Mouse (Mus musculus) liver, embryonic 12.5 days (tissue): ENCODE measurements around the gene Kdelr3. TPM values are rescaled to one million over a fixed set of nuclear protein-coding genes. Genes with fewer than 3 reads are reported as not detected.
A peak's percentile ranks its signal among the peaks of the same experiment; 100 is the strongest.

ENCODE experiments used
- ATAC-seq: fragments of 200-750 bp; cut with Nextera tagmentation; 2 replicates; pipeline ENCODE4 v1.8.0; 2017; ENCODE audit warnings: moderate number of reproducible peaks, mild to moderate bottlenecking, moderate library complexity
- H3K27ac ChIP-seq: fragments of 300-500 bp; sonication (generic); 2 replicates; pipeline ENCODE4 v1.5.1; 2016; ENCODE audit warnings: mild to moderate bottlenecking
- H3K27me3 ChIP-seq: fragments of 300-500 bp; sonication (generic); replicated peaks from 2 replicates; pipeline ENCODE4 v1.6.1; 2016; ENCODE audit warnings: mild to moderate bottlenecking, moderate library complexity
- H3K36me3 ChIP-seq: fragments of 300-500 bp; sonication (generic); 2 replicates; pipeline ENCODE4 v1.6.1; 2016; ENCODE audit warnings: mild to moderate bottlenecking, moderate library complexity
- H3K4me1 ChIP-seq: fragments of 300-500 bp; sonication (generic); 2 replicates; pipeline ENCODE4 v1.6.1; 2016
- H3K4me2 ChIP-seq: fragments of 300-500 bp; sonication (generic); 2 replicates; pipeline ENCODE4 v1.6.1; 2016; ENCODE audit warnings: mild to moderate bottlenecking, moderate library complexity
- H3K4me3 ChIP-seq: fragments of 300-500 bp; sonication (generic); 2 replicates; pipeline ENCODE4 v1.5.1; 2016; ENCODE audit warnings: mild to moderate bottlenecking, moderate library complexity
- H3K9ac ChIP-seq: fragments of 300-500 bp; sonication (generic); 2 replicates; pipeline ENCODE4 v1.6.1; 2016; ENCODE audit warnings: mild to moderate bottlenecking, moderate library complexity
- H3K9me3 ChIP-seq: fragments of 300-500 bp; sonication (generic); replicated peaks from 2 replicates; pipeline ENCODE4 v1.6.1; 2016; ENCODE audit warnings: mild to moderate bottlenecking, moderate library complexity
- WGBS: fragments of 180-500 bp; shearing (Covaris S2); methylation state at CpG from one replicate; pipeline ENCODE4 v1.1.7; 2016; ENCODE audit not compliant: insufficient replicate concordance; 5-methylcytosine and 5-hydroxymethylcytosine counted together
- polyA plus RNA-seq: library from polyadenylated mRNA; unstranded; fragments of >200 nt; fragmentation: Nextera tagmentation; extraction: Ambion mirVana; gene quantifications from 2 replicates; pipeline ENCODE4 v1.2.1, GENCODE M21; 2016

Kdelr3 gene
- polyA plus RNA-seq, 1 experiment from 2014 or later, result 8.4 TPM

- Histone ChIP-seq H3K36me3 (peaks cover 39% of the 10 kb centered on the region), H3K4me2 (peak overlapping the region; percentile 76), H3K9ac (peak overlapping the region; percentile 93), H3K27me3 (peaks cover 21% of the 10 kb centered on the region), H3K4me1 (peaks cover 28% of the 10 kb centered on the region), H3K4me3 (peak overlapping the region; percentile 74), H3K9me3 (no peaks in the 10 kb centered on the region), H3K27ac (peak overlapping the region; percentile 94)
- ATAC-seq, result peak; percentile 69
- WGBS, result under 1% methylated on average over 52 of the region's 52 CpGs
Measured at GRCm38 (mm10) chr15:79545921-79546399, 29.7 kb downstream of the Kdelr3 start.

DNA sequence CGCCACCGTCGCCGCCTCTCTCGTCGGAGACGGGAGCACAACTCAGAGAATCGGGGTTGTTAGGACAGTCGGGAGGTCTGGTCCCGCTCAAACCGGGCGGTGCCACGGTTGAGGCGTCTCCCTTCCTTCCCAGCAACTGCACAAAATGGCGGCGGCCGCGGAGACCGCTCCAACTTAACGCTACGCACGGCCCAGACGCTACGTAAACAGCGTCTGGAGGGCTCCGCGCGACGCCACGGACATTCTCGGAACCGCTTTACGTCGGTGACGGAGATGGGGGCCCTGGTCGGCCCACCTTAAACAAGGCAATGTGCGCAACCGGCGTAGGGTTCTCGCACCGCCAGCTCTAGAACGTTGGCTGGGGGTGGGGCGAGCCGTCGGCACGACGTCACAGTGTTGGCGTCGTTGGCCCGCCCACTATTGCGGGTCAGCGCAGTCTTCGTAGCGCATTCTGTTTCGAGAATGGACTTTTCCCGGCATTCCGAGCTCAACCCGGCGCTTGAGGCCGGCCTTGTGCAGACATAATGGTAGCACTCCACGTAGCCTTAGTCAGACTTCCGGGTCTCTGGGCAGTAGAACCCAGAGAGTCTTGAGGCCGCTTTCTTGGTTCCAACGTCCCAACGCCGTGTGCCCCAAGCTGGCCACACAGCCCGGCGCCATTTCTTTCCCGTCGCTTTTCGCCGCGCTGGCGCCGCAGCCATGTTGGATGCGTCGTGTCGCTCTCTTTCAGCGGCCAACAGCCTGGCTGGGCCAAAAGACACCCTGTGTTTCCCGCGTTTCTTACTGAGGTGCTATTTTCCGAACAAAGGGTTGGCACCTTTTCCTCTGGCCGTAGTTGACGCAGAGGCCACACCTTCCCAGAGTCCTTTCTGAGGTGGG lies 30.4 kb downstream of the Kdelr3 start, which contains the start of gene Ddx17:
Gene Ddx17, minus strand, starts transcription at position 332 of the 879 bp plus-strand sequence.
- H3K27me3 ChIP-seq, result peaks cover 28% of the 10 kb centered on the region
- peak within 1 kb of the TSS; percentile 76 for H3K4me2 ChIP-seq
- peak; percentile 93 for ATAC-seq
- WGBS, result 2% methylated on average over 84 of the region's 84 CpGs
- H3K4me1 ChIP-seq, result peaks cover 28% of the 10 kb centered on the region
- H3K36me3 ChIP-seq, result peaks cover 33% of the 10 kb centered on the region
- H3K9me3 ChIP-seq, result no peaks in the 10 kb centered on the region
- H3K27ac ChIP-seq, result peak within 1 kb of the TSS; percentile 94
- peak within 1 kb of the TSS; percentile 74 for H3K4me3 ChIP-seq
- H3K9ac ChIP-seq, result peak within 1 kb of the TSS; percentile 93

DNA sequence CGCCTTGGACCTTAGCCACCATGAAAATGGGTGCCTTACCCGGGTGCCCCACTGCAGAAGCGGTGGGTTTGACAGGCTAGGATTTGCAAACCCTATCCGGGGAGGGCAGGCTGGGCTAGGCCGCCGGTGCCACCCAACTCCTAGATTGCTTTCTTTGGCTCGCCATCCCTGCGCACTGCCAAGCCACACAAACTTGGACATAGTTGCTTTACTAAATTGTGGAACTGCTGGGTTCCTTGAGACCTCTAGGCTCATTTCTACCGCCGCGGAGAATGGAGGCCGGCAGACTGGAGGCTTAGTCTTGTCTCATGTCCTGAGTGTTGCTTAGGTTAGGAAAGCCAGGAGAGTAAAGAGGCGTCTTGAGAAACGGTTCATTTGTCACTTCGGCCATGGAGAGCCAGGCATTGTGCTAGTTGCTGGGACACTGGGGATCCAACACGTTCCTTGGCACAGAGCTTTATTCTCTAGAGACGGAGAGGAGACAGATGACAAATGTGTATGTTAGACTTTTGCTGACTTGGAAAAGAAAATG lies 31.1 kb downstream of the Kdelr3 start:
- ATAC-seq, result no peak; the same call in 1 of the 2 replicates
- WGBS, result 79% methylated on average over 17 of the region's 17 CpGs
- peak overlapping the region; percentile 74 for H3K4me3 ChIP-seq

DNA sequence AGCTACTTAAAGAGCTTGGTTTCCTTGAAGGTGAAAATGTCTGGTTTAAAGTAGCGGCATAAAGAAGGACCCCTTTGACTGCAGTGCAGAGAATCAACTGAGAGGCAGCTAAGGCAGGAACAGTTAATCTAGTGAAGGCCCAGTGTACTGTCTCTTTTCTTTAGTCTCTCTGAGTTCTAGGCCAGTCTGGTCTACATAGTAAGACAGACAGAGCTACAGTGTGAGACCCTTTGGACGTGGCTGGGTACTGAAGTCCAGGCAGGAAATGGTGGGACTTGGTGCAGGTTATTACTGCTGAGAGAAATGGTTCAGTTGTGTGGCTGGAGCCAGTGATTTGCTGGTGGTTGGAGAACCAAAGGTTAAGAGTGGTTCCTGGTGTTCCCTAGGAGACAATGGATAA lies 32.0 kb downstream of the Kdelr3 start:
- Histone ChIP-seq H3K4me1 (peaks cover 26% of the 10 kb centered on the region), H3K27ac (no peak overlapping the region), H3K36me3 (peaks cover 17% of the 10 kb centered on the region), H3K9me3 (no peaks in the 10 kb centered on the region), H3K27me3 (peaks cover 29% of the 10 kb centered on the region), H3K4me2 (no peak overlapping the region), H3K9ac (no peak overlapping the region), H3K4me3 (no peak overlapping the region)
- WGBS, result 87% methylated on average over 2 of the region's 2 CpGs
- ATAC-seq, result no peak

More for the DNA sequence above, 31.1 kb downstream of the Kdelr3 start:
- H3K27me3 ChIP-seq, result peaks cover 29% of the 10 kb centered on the region
- H3K27ac ChIP-seq, result peak overlapping the region; percentile 94
- H3K36me3 ChIP-seq, result peaks cover 26% of the 10 kb centered on the region
- peak overlapping the region; percentile 71 for H3K9ac ChIP-seq
- H3K4me2 ChIP-seq, result peak overlapping the region; percentile 76
- H3K4me1 ChIP-seq, result peaks cover 28% of the 10 kb centered on the region
- no peaks in the 10 kb centered on the region for H3K9me3 ChIP-seq

GRCm38 (mm10) chr15:79552566-79552965 lies 36.4 kb downstream of the Kdelr3 start:
- no peaks in the 10 kb centered on the region for H3K36me3 ChIP-seq
- no peak for ATAC-seq
- H3K27ac ChIP-seq, result no peak overlapping the region
- H3K4me3 ChIP-seq, result no peak overlapping the region
- no peak overlapping the region for H3K4me2 ChIP-seq
- H3K9ac ChIP-seq, result no peak overlapping the region
- WGBS, result 62% methylated on average over 5 of the region's 5 CpGs
- no peaks in the 10 kb centered on the region for H3K4me1 ChIP-seq
- H3K9me3 ChIP-seq, result no peaks in the 10 kb centered on the region
- peaks cover 29% of the 10 kb centered on the region for H3K27me3 ChIP-seq

DNA sequence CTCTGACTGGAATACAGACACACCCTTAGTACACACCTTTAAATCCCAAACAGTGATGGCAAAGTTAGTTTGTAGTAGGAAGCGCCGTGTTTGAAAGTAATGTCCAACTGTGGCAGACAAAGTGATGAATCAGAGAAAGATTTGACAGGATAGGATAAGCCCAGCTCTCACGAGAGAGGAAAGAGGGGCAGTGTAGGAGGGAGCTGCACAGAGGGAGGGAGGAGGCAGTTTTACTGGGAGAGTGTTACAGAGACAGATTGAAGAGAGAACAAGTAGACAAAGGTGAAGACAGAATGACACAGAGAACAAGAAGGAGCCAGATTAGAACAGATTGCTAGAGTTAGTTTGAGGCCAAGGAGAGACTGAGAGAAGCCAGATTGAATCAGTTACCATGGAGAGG lies 43.4 kb downstream of the Kdelr3 start:
- 50% methylated on average over 3 of the region's 3 CpGs for WGBS
- Histone ChIP-seq H3K9ac (no peak overlapping the region), H3K4me3 (no peak overlapping the region), H3K36me3 (no peaks in the 10 kb centered on the region), H3K27me3 (peaks cover 15% of the 10 kb centered on the region; the same call in 1 of the 2 replicates), H3K4me1 (no peaks in the 10 kb centered on the region), H3K27ac (no peak overlapping the region), H3K9me3 (no peaks in the 10 kb centered on the region), H3K4me2 (no peak overlapping the region)
- no peak for ATAC-seq

- H3K4me3 ChIP-seq, result no peak overlapping the region
- no peaks in the 10 kb centered on the region for H3K36me3 ChIP-seq
- H3K9ac ChIP-seq, result no peak overlapping the region
- 68% methylated on average over 9 of the region's 9 CpGs for WGBS
- no peak overlapping the region for H3K4me2 ChIP-seq
- peaks cover 20% of the 10 kb centered on the region; the same call in 1 of the 2 replicates for H3K27me3 ChIP-seq
- H3K4me1 ChIP-seq, result no peaks in the 10 kb centered on the region
- no peak overlapping the region for H3K27ac ChIP-seq
- no peak for ATAC-seq
- no peaks in the 10 kb centered on the region for H3K9me3 ChIP-seq
Measured at GRCm38 (mm10) chr15:79562417-79562816, 46.2 kb downstream of the Kdelr3 start.

- no peaks in the 10 kb centered on the region for H3K9me3 ChIP-seq
- ATAC-seq, result no peak
- H3K27ac ChIP-seq, result no peak overlapping the region
- no peaks in the 10 kb centered on the region for H3K36me3 ChIP-seq
- H3K9ac ChIP-seq, result no peak overlapping the region
- no peak overlapping the region for H3K4me2 ChIP-seq
- no peak overlapping the region for H3K4me3 ChIP-seq
- H3K4me1 ChIP-seq, result no peaks in the 10 kb centered on the region
- no peaks in the 10 kb centered on the region; the same call in 1 of the 2 replicates for H3K27me3 ChIP-seq
- 20% methylated on average over 1 of the region's 1 CpGs for WGBS
Measured at GRCm38 (mm10) chr15:79575543-79576222, 59.5 kb downstream of the Kdelr3 start.

DNA sequence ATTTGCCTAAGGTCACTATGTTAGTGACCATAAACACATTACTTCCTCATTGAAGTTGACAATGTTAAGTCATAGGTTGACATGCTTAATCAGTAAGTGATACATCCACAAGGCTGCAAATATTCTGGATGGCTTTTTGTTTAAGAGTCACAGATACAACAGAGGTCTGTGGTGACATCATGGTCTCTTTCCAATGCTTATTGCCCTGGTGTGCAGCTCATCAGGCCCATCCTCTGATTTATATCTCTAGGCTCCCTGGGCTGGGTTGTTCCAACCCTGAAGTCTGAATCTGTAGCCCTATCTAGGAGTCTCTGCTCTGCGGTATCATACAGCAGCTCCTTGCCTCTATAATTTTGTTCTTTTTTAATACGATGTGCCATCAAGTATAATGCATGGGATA lies 60.7 kb downstream of the Kdelr3 start:
- Histone ChIP-seq H3K4me2 (no peak overlapping the region), H3K27ac (no peak overlapping the region), H3K27me3 (no peaks in the 10 kb centered on the region; the same call in 1 of the 2 replicates), H3K9me3 (no peaks in the 10 kb centered on the region), H3K9ac (no peak overlapping the region), H3K4me1 (no peaks in the 10 kb centered on the region), H3K4me3 (no peak overlapping the region), H3K36me3 (no peaks in the 10 kb centered on the region)
- WGBS, result 69% methylated on average over 2 of the region's 2 CpGs
- ATAC-seq, result no peak
